Mouse (Mus musculus) C2C12 (cell line): ENCODE measurements at regions not wholly inside any gene's neighbourhood (a gene's known extent, or its start where the extent isn't known, plus 50 kb on each side); places are given as distances from the start of the nearest gene placed in this dataset.
A peak's percentile ranks its signal among the peaks of the same experiment; 100 is the strongest.

Source experiments
- H3K27me3 ChIP-seq: one replicate; pipeline ENCODE4 v1.6.1; 2011; ENCODE audit not compliant: control insufficient read depth, insufficient read depth, insufficient read length
- H3K36me3 ChIP-seq: one replicate; pipeline ENCODE4 v1.6.1; 2011; ENCODE audit not compliant: control insufficient read depth, insufficient read depth
- H3K4me3 ChIP-seq: one replicate; pipeline ENCODE4 v1.5.1; 2011; ENCODE audit warnings: mild to moderate bottlenecking, control low read depth; ENCODE audit not compliant: poor library complexity, insufficient read depth, severe bottlenecking
- H3K79me2 ChIP-seq: one replicate; pipeline ENCODE4 v1.6.1; 2011; ENCODE audit not compliant: control insufficient read depth, insufficient read depth
- H3K79me3 ChIP-seq: one replicate; pipeline ENCODE4 v1.6.1; 2011; ENCODE audit warnings: low read depth, control low read depth
- H3ac ChIP-seq: one replicate; pipeline ENCODE3; 2011; ENCODE audit warnings: low read depth; ENCODE audit not compliant: control insufficient read depth, insufficient read length
- CEBPB ChIP-seq: IDR thresholded peaks from one replicate; pipeline ENCODE4 v1.6.1; 2011; ENCODE audit warnings: low read depth, mild to moderate bottlenecking, control low read depth, moderate library complexity
- CTCF ChIP-seq: IDR thresholded peaks from one replicate; pipeline ENCODE4 v1.5.1; 2011; ENCODE audit not compliant: control insufficient read depth, insufficient read depth, insufficient read length
- FOSL1 ChIP-seq: IDR thresholded peaks from one replicate; pipeline ENCODE4 v1.8.0; 2011; ENCODE audit warnings: mild to moderate bottlenecking, low read length; ENCODE audit not compliant: poor library complexity, insufficient read depth, severe bottlenecking
- MAX ChIP-seq: IDR thresholded peaks from one replicate; pipeline ENCODE4 v1.6.1; 2011; ENCODE audit warnings: mild to moderate bottlenecking, control low read depth
- MYOD1 ChIP-seq: IDR thresholded peaks from one replicate; pipeline ENCODE4 v1.6.1; 2011; ENCODE audit warnings: low read depth; ENCODE audit not compliant: control insufficient read depth, insufficient read length
- MYOG ChIP-seq: IDR thresholded peaks from one replicate; pipeline ENCODE4 v1.6.1; 2011; ENCODE audit not compliant: control insufficient read depth, insufficient read length; ENCODE audit errors: extremely low read depth
- USF1 ChIP-seq: IDR thresholded peaks from one replicate; pipeline ENCODE4 v1.6.1; 2011; ENCODE audit warnings: low read depth, mild to moderate bottlenecking, control low read depth, moderate library complexity

DNA sequence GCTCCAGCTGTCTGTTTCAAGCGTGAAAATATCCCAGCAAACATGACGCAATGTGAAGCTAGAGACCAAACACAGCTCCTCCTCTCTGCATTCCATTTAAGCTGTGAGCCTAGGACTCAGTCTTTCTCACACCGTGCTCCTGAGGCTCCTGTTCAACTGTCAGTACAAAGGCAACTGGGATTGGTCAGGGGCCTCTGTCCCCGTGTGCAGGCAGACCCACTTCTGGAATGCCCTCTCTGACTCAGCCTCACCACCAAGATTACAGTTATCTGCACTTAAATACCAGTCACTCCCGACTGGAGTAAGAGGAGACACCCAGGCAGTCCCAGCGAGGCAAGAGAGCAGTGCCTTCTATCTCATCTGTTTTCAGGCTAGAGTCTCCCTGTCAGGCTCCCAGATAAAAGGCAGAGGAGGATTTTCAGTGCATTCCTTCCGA is 112.8 kb downstream of the Tbx18 start:
- Histone ChIP-seq H3K27me3 (no peaks in the 10 kb centered on the region), H3K36me3 (no peaks in the 10 kb centered on the region), H3K4me3 (no peak overlapping the region), H3ac (no peak overlapping the region), H3K79me2 (no peaks in the 10 kb centered on the region), H3K79me3 (no peaks in the 10 kb centered on the region)
- no peak for TF ChIP-seq MYOD1
- peak; percentile 42 for TF ChIP-seq FOSL1
- TF ChIP-seq CEBPB = peak; percentile 59
- TF ChIP-seq MYOG = no peak
- no peak for TF ChIP-seq USF1

- Histone ChIP-seq H3K79me3 (no peaks in the 10 kb centered on the region), H3K27me3 (no peaks in the 10 kb centered on the region), H3K79me2 (no peaks in the 10 kb centered on the region), H3K4me3 (no peak overlapping the region), H3ac (no peak overlapping the region), H3K36me3 (no peaks in the 10 kb centered on the region)
- TF ChIP-seq CEBPB (no peak), MAX (no peak), USF1 (no peak)
Measured at GRCm38 (mm10) chr9:87607878-87608631, 123.0 kb downstream of the Tbx18 start.

DNA sequence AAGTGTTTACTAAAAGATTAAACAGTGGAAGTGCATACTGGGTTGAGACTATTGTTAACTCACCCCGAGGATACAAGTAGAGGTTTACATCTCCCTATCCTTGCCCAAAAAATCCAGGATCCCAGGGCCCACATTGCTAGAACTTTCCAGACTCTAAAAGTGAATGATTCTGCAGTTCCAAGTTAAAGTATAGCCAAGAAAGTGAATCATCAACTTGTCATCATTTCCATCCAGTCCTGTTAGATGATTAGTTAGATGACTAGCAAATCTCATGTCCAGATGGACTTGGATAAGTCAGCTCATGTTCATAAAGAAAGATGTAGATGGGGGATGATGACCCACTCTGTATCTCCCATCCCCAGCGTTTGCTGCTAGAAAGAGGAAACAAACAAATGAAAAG is 155.5 kb downstream of the Tbx18 start:
- Histone ChIP-seq H3K36me3 (no peaks in the 10 kb centered on the region), H3K4me3 (no peak overlapping the region), H3K27me3 (no peaks in the 10 kb centered on the region), H3K79me3 (no peaks in the 10 kb centered on the region), H3K79me2 (no peaks in the 10 kb centered on the region), H3ac (no peak overlapping the region)
- no peak for TF ChIP-seq CTCF

GRCm38 (mm10) chr9:87574250-87574864 is 156.7 kb downstream of the Tbx18 start:
- no peak for TF ChIP-seq CTCF
- Histone ChIP-seq H3K36me3 (no peaks in the 10 kb centered on the region), H3ac (no peak overlapping the region), H3K79me3 (no peaks in the 10 kb centered on the region), H3K4me3 (no peak overlapping the region), H3K27me3 (no peaks in the 10 kb centered on the region), H3K79me2 (no peaks in the 10 kb centered on the region)

DNA sequence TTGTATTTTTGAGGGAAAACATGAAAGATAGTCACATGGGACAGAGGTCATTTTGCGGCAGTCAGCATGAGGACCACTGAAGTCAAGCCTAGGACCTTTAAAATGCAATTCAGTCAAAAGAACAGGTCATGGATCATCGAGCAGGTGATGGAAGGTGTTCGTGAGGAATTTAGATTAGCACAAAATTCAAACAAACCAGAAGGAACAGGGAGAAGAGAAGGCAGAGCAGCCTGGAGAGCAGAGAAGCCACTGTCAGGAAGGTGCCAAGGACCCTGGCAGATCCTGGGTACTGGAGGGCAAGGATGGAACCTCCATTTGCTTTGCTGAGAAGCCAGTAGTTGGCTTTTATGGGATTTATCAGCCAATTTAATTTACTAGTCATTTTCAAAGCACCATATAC is 167.8 kb downstream of the Tbx18 start:
- H3K36me3 ChIP-seq = no peaks in the 10 kb centered on the region
- no peak overlapping the region for H3ac ChIP-seq
- H3K79me2 ChIP-seq = no peaks in the 10 kb centered on the region
- TF ChIP-seq CTCF (no peak), USF1 (no peak), MYOD1 (no peak), CEBPB (no peak), FOSL1 (no peak)
- no peaks in the 10 kb centered on the region for H3K27me3 ChIP-seq
- no peaks in the 10 kb centered on the region for H3K79me3 ChIP-seq
- H3K4me3 ChIP-seq = no peak overlapping the region

DNA sequence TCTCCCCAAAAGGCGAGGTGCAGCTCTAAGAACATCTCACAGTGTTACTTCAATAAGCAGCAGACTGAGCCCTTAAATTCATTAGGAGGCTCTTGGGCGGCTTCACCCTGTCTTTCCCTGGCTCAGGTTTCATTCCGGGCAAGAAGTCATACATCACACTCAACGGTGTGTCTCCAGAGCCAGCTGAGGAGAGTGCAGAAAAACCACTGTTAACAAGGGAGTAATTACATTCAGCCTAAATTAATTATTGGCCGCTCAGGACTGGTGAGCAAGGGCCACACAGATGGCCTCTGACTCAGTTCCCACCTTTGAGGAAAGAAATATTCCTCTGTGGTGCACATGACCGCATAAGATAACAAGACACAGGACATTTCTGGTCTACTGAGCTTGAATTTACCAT is 168.3 kb downstream of the Tbx18 start:
- Histone ChIP-seq H3K79me2 (no peaks in the 10 kb centered on the region), H3K36me3 (no peaks in the 10 kb centered on the region), H3K4me3 (no peak overlapping the region), H3K79me3 (no peaks in the 10 kb centered on the region), H3K27me3 (no peaks in the 10 kb centered on the region), H3ac (no peak overlapping the region)
- TF ChIP-seq CTCF = no peak
- no peak for TF ChIP-seq FOSL1
- TF ChIP-seq MYOG = no peak
- TF ChIP-seq MAX = no peak

- peak; percentile 5 for TF ChIP-seq FOSL1
- peak; percentile 83 for TF ChIP-seq USF1
- no peak for TF ChIP-seq MAX
- no peak for TF ChIP-seq CEBPB
- no peak for TF ChIP-seq CTCF
- no peak for TF ChIP-seq MYOD1
- Histone ChIP-seq H3K4me3 (no peak overlapping the region), H3K79me2 (no peaks in the 10 kb centered on the region), H3K36me3 (no peaks in the 10 kb centered on the region), H3K27me3 (no peaks in the 10 kb centered on the region), H3ac (no peak overlapping the region), H3K79me3 (no peaks in the 10 kb centered on the region)
Measured at GRCm38 (mm10) chr9:87557841-87558240, 173.2 kb downstream of the Tbx18 start.
